Mouse (Mus musculus): ENCODE data around the gene Plxdc1.

The Plxdc1 gene

GRCm38 (mm10) chr11:97985727-97986677 lies at the start of gene Plxdc1:
Gene Plxdc1, minus strand, starts transcription at chr11:97986444.
- no peak for ATAC-seq (ENCODE audit: insufficient number of reproducible peaks, low FRiP score, low TSS enrichment)

- ATAC-seq (ENCODE audit: insufficient number of reproducible peaks, low FRiP score, low TSS enrichment): peak; percentile 24; the same call in 1 of the 2 replicates
Observed at GRCm38 (mm10) chr11:98035977-98036377, 49.7 kb upstream of the Plxdc1 start.

DNA sequence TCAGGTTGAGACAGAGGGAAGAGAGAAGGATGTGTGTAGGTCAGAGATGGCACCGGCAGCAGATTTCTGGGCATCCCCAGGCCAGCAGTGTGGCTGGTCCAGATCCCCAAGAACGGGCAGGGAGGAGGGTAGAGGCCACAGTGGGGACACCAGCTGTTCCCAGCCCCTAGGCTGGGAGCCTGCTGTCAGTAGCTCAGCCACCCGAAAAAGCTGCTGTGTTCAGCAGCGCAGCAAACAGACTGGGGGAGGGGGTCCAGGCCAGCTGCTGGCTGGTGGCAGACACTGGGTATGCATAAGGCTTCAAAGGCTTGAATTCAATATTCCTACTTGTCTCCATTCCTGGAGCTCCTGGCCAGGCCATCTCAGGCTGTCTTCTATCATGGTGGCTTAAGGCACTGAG lies 48.6 kb upstream of the Plxdc1 start:
- no peak for ATAC-seq (ENCODE audit: insufficient number of reproducible peaks, low FRiP score, low TSS enrichment)

- ATAC-seq (ENCODE audit: insufficient number of reproducible peaks, low FRiP score, low TSS enrichment): no peak
Observed at GRCm38 (mm10) chr11:98034061-98034460, 47.8 kb upstream of the Plxdc1 start.

DNA sequence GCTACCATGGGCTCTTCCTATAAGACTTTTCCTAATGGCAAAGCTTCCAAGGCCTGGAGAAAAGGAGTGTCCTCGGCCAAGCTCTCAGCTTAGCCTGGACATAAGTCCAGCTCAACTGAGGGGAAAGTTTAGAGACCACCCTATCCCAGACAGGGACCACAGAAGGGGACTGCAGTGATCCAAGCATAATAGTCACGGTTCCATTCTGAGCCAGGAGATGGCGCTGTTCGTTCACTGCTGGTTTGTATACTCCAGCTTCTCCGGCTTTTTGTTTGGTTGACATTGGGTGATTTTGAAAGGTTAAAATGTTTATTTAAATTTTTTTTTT lies 45.2 kb upstream of the Plxdc1 start:
- no peak for ATAC-seq (ENCODE audit: insufficient number of reproducible peaks, low FRiP score, low TSS enrichment)

DNA sequence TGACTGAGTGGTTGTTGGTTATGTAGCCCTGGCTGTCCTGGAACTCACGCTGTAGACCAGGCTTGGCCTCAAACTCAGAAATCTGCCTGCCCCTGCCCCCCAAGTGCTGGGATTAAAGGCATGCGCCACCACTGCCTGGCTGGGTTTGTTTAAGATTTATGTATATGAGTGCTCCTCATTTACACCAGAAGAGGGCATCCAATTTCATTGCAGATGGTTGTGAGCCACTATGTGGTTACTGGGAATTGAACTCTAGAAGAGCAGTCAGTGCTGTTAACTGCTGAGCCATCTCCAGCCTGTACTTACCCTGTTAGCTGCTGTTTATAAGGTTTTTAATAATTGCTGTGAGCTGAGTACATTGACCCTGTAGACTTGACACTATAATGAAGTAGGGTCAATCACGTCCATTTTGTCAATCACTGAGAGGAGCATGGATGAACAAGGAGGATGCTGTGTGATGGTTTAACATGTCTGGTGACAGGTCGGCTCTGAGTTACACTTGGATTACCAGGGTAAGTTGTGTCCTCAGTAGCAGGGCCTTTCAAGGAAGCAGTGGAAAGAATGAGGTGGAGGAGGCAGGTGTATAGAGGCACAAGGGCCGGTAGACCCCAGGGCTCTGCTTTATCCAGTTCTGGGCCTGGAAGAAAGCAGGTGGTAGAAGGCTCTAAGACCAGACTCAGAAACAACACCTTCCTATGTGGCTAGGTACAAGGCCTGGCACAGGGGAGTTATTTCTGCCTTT lies 44.6 kb upstream of the Plxdc1 start:
- no peak for ATAC-seq (ENCODE audit: insufficient number of reproducible peaks, low FRiP score, low TSS enrichment)

GRCm38 (mm10) chr11:98027785-98028184 lies 41.5 kb upstream of the Plxdc1 start:
- no peak for ATAC-seq (ENCODE audit: insufficient number of reproducible peaks, low FRiP score, low TSS enrichment)

DNA sequence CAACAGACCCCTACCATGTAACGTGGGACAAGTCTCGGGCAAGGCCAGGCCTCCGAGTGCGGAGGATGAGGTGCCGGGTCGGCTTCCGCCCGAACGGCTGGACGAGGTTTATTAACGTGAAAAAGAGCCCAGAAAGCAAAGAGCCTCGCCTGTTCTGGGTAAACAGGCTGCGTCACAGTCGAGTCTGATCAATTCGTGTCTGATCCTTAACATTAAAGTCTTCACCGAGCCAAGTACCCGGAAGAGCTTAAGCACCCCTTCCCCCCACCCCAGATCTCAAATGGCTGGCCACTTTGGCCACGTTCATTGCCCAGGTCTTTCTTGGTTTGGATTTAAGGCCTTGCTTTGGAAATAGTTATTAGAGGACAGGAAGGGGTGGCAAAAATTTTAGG lies 41.0 kb upstream of the Plxdc1 start:
- 0 out of 2 replicates have a peak, but pooled peaks have one; percentile 21 for ATAC-seq (ENCODE audit: insufficient number of reproducible peaks, low FRiP score, low TSS enrichment)

- ATAC-seq (ENCODE audit: insufficient number of reproducible peaks, low FRiP score, low TSS enrichment): peak; percentile 70; the same call in 1 of the 2 replicates
Observed at GRCm38 (mm10) chr11:98026570-98027296, 40.5 kb upstream of the Plxdc1 start, which contains the start of gene Rpl19. Gene Rpl19, plus strand, starts transcription at chr11:98026710.

DNA sequence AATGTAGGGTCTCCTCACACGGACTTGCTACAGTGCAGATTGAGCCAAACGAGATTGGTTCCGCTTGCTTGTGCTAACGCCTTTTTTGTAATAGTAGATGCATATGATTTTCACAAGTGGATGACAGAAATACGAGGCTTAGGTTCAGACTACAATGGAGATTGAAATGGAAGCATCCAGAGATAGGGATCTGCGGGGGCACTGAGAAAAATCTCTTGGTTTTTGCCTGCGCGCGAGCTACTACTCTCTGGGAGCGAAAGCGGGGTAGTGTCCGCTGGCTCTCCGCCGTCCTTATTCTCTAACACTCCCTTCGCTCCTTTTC lies 40.0 kb upstream of the Plxdc1 start:
- no peak for ATAC-seq (ENCODE audit: insufficient number of reproducible peaks, low FRiP score, low TSS enrichment)

DNA sequence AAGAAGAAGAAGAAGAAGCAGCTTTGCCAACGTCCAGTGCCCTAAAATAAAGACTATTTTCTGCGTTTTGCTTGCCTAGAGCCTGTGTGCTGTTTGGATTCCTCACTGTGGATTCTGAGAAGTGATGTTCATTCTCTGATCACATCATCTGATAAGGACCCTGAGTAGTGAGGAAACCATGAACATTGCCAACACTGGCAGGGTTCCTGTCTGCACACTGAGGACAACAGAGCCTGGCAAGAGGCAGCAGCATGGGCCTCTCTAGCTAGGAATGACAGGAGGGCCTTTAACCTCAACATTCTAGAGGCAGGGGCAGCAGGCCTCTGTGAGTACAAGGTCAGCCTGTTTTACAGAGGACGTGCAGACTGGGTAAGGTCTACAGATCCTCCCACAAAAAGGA lies 38.3 kb upstream of the Plxdc1 start:
- no peak for ATAC-seq (ENCODE audit: insufficient number of reproducible peaks, low FRiP score, low TSS enrichment)

DNA sequence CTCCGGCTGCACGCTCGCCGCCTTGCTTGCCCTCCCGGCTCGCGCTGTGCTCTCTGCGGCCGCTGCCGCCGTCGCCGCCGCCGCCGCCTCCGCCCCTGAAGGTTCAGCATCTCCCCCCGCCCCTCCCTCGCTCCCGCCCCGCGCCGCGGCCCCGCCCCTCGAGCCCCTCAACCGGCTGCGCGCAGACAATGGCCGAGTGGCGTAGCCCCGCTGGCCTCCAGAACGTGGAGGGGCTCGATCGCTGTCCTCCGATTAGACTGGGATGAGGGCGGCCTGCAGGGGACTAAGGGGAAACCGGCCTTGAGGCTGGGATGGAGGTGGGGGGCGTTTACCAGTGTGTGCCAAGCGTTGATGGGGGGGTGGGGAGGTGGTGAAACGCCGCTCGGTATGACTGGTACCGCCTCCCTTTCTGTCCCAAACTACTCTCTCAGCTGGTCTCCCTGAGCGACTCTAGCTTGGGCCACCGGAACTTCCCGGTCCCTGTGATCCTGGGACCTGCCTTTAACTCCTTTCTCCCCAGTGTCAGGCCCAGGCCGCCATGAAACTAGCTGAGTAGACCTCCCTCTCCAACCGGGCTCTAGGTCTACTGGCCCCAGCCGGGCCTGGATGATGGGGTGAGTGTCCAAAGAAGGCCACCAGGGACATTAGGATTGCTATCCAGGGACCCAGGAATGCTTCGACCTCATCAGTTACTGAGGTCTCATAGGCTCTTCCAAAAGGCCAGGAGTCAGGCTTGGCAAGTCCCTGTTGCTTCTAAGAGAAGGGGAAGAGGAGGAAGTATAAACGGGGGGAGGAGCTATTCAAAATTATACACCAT lies 36.5 kb upstream of the Plxdc1 start, which contains the start of gene Cacnb1:
TSS of gene Cacnb1 (minus strand) at position 480 of the 817 bp plus-strand sequence.
- no peak for ATAC-seq (ENCODE audit: insufficient number of reproducible peaks, low FRiP score, low TSS enrichment)

GRCm38 (mm10) chr11:98022253-98022554 lies 36.0 kb upstream of the Plxdc1 start:
- peak; percentile 31; the same call in 1 of the 2 replicates for ATAC-seq (ENCODE audit: insufficient number of reproducible peaks, low FRiP score, low TSS enrichment)

DNA sequence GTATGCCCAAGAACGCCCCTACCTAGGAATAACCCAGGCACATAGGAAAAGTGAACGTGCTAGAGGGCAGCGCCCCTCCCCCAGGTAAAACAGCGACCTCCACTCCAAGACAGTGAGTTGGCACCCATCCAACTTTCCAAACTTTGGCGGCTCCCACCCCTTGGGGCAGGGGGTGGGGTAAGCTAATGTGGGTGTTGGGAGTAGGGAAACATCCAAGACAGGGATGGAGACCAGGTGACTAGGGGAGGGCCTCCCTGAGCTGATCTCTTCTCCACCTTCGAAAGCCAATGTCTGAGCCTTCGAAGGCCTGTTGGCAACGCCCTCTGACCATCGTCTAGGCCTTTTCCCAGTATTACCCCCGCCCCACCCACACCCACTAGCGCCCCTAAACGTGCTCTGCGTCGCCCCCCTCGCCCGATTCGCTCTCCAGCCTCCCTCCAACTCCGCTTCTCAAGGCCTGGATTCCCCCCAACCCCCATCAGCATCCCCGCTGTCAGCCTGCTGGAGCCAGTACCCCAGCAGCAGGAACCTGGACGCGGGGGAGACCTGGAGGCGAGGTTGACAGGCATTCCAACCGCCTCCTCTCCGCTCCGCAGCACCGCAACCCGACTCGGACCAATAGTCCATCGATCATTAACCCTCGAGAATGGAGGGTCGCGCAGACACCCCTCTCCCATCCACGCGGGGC lies 35.5 kb upstream of the Plxdc1 start:
- no peak for ATAC-seq (ENCODE audit: insufficient number of reproducible peaks, low FRiP score, low TSS enrichment)

DNA sequence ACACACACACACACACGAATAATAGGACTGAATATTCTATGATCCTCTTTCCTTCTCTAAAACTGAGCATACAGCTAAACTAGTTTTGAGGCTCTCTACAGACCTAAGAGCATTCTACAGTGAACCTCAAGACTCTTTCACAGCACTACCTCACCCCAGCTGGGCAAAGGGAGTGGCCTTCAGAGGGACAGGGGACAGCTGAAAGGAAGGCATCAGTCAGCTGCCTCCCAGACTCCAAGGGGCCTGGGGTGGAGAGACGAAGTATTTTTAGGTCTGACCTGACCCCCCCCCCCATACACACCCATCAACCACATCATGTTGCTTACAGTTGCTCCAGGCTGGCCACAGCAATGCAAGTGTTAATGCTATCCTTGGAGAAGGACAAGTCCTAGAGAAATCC lies 34.9 kb upstream of the Plxdc1 start:
- no peak for ATAC-seq (ENCODE audit: insufficient number of reproducible peaks, low FRiP score, low TSS enrichment)

GRCm38 (mm10) chr11:98020710-98021109 lies 34.5 kb upstream of the Plxdc1 start:
- ATAC-seq (ENCODE audit: insufficient number of reproducible peaks, low FRiP score, low TSS enrichment): no peak

DNA sequence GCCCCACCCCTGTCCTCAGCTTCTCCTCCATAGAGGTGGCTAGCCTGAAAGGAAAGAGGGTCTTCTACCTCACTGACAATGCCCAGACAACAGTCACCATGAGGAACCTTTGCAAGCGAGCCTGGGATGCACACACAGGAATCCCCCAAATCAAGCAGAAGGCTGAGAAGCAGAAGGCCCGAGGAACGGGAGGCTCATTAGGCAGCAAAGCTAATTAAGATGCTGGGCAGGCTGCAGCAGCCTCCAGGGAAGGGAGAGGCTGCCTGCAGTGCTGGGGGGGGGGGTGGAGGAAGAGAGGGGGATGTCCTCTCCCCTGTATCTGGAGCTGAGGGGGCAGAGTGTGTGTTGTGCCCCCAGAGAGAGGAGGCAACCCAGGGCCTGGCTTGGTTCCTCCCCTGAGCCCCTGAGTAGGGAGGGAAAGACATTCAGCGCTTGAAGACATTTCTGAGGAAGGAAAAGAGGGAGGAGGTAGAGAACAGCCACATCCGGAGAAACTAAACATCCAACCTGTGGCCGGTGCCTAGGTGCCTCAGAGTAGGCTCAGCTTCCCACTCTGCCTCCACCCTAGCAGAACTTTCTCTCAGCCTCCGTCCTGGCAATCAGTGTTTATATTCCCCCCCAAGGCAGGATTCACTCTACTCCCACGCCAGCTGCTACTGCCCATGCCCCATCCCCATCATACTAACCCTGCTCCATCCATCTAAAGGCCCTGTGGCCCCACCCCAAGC lies 33.8 kb upstream of the Plxdc1 start:
- ATAC-seq (ENCODE audit: insufficient number of reproducible peaks, low FRiP score, low TSS enrichment): no peak

GRCm38 (mm10) chr11:98018858-98019641 lies 32.8 kb upstream of the Plxdc1 start:
- ATAC-seq (ENCODE audit: insufficient number of reproducible peaks, low FRiP score, low TSS enrichment): no peak

Data from cerebellum, adult (tissue).